Mouse (Mus musculus): ENCODE data around the gene Map3k6.

Map3k6 gene

GRCm38 (mm10) chr4:133285950-133286349 is 45.3 kb downstream of the Map3k6 start:
- no peak for DNase-seq

GRCm38 (mm10) chr4:133286476-133287077 is 46.0 kb downstream of the Map3k6 start:
- DNase-seq: no peak

GRCm38 (mm10) chr4:133291255-133291654 is 50.6 kb downstream of the Map3k6 start:
- no peak for DNase-seq

- no peak for DNase-seq
Observed at GRCm38 (mm10) chr4:133292405-133292804, 51.8 kb downstream of the Map3k6 start.

DNA sequence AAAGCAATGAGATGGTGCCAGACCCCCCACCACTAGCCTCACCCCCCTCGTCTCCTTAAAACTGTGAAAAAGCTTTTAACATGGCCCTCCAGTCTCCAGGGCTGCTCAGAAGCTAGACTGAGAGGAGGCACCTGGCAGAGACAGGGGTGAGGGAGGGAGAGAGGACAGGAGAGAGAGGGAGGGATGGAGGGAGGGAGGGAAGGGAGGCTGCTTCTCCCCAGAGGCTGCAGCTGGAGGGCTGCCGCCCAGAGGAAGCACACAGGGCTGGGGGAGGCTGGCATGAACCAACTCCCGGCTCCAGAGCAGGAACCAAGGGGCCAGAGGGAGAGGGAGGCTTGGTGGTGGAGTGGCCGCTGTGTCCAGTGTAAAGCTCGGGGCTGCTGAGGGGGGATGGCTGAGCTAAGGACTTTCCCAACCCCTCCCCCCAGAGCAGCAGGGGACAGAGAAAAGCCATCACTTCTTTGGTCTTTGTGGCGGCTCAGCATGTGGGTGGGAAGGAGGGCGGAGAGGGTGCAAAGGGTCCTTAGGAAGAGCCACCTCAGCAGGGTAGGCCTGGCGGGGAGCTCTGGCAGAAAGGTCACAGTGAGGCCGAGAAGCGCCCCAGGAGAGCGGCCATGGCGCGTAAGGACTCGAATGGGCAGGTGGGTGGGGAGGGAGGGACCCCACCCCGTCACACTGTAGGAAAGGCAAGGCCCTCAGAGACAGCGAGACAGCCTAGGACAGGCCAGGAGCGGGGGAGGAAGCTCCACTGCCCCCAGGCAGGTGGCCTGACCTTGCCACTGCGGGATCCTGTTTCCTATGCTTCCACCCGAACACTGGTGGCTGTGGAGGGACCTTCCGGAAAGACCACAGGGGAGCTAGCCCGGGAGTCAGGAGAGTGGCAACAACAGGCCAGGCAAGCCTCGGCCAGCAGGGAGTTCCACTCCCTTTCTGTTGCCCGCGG is 52.6 kb downstream of the Map3k6 start:
- DNase-seq: no peak

- no peak for DNase-seq
Observed at GRCm38 (mm10) chr4:133294084-133294483, 53.5 kb downstream of the Map3k6 start.

- no peak for DNase-seq
Observed at GRCm38 (mm10) chr4:133297360-133297759, 56.7 kb downstream of the Map3k6 start.

GRCm38 (mm10) chr4:133297801-133298238 is 57.2 kb downstream of the Map3k6 start:
- DNase-seq: peak; percentile 63

GRCm38 (mm10) chr4:133298516-133299365 is 58.1 kb downstream of the Map3k6 start:
- no peak for DNase-seq

GRCm38 (mm10) chr4:133299701-133300100 is 59.1 kb downstream of the Map3k6 start:
- no peak for DNase-seq

DNA sequence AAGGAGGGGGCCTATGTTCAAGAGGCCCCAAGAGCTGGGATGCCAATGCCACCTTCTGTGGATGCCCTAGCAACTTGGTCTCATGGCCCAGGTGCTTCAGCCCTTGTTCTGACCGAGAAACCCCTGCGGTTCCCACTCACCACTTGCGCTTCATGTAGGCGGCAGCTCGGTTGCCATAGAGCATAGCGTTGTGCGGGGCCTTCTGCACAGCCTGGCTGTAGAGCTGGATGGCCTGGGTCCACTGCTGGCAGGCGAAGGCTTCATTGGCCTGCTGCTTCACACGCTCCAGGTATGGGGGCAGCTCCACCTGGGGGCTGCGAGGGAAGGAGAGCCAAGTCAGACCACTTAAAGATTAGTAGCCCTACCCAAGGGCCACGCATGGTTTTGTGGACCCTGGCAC is 59.8 kb downstream of the Map3k6 start:
- no peak for DNase-seq

DNA sequence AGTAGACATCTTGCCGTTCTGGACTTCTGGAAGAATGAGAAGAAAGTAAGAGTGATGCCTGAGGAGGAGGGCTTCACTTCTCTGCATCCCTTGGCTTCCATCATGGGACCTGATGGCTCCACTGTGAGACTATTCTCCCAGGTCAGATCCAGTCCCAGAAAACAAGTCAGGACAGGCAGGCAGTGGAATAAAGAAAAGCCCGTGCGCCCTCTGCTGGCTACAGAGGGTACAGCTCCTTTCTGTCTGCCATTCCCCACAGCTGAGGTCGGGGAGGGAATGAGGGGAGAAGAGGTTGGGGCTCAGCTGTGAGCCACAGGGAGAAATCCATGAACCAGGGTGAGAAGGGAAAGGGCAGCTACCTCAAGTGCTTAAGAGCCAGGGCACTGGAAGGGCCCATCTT is 61.2 kb downstream of the Map3k6 start:
- DNase-seq: peak; percentile 36
